22 mouse cellular contexts compared by ENCODE assay signal in genomic region chr7:130895618-130895945, GRCm38 (mm10). TPM values are rescaled to one million over a fixed set of nuclear protein-coding genes. Genes with fewer than 3 reads are reported as not detected.
DNase-seq lines count a peak whose midpoint lies in the region; ATAC-seq and TF ChIP-seq lines count a peak whose summit lies in the region.
"Had no signal": no experiment of that assay in that cellular context is flagged by ENCODE, and none has a peak within 500 bp of the region (broad histone marks: within the 10 kb centered on the region; RNA-seq: fewer than 3 reads in every experiment).

No protein-coding gene starts in this region.

- no peak overlapping the region for H3K4me2 ChIP-seq in hindbrain, embryonic 11.5 days (replicated peaks; ENCODE audit: low read depth, low read length)
- H3K4me2 ChIP-seq: embryonic facial prominence, embryonic 15.5 days; forebrain, embryonic 12.5 days; hindbrain, embryonic 13.5 days; stomach, embryonic 15.5 days had no signal

- TF ChIP-seq POLR2A in cerebellum, adult 2 months (IDR thresholded peaks at IDR 0.05; ENCODE audit: borderline replicate concordance, insufficient read depth, low read length) = no peak
- TF ChIP-seq POLR2A in kidney, adult 2 months (IDR thresholded peaks at IDR 0.05; ENCODE audit: low read depth, low read length) = no peak
- TF ChIP-seq POLR2A in cortical plate, adult 2 months (IDR thresholded peaks at IDR 0.05; ENCODE audit: extremely low read depth, insufficient read depth, low read length) = no peak

- H3K4me3 ChIP-seq in cerebellum, adult 2 months (replicated peaks; ENCODE audit: insufficient read depth, low read depth, low read length) = no peak overlapping the region
- H3K4me3 ChIP-seq in kidney, adult 2 months (ENCODE audit: insufficient read depth, low read depth, low read length) = no peak overlapping the region
- H3K4me3 ChIP-seq in cortical plate, adult 2 months (ENCODE audit: insufficient read depth, low read length) = no peak overlapping the region
- no peak overlapping the region for H3K4me3 ChIP-seq in hindbrain, embryonic 10.5 days
- H3K4me3 ChIP-seq in hindbrain, embryonic 11.5 days (ENCODE audit: low read depth, low read length) = no peak overlapping the region
- H3K4me3 ChIP-seq: embryonic facial prominence, embryonic 15.5 days; forebrain, embryonic 12.5 days; hindbrain, embryonic 13.5 days; stomach, embryonic 15.5 days had no signal

- no peaks in the 10 kb centered on the region for H3K27me3 ChIP-seq in cerebellum, adult 2 months (ENCODE audit: control insufficient read depth, insufficient read depth, low read length)
- H3K27me3 ChIP-seq in kidney, adult 2 months (replicated peaks; ENCODE audit: control insufficient read depth, insufficient read depth, low read length) = no peaks in the 10 kb centered on the region
- no peaks in the 10 kb centered on the region for H3K27me3 ChIP-seq in hindbrain, embryonic 10.5 days (ENCODE audit: insufficient read depth, poor library complexity, severe bottlenecking)
- H3K27me3 ChIP-seq in hindbrain, embryonic 11.5 days (ENCODE audit: control insufficient read depth, insufficient read depth, low read length) = no peaks in the 10 kb centered on the region
- H3K27me3 ChIP-seq: embryonic facial prominence, embryonic 15.5 days; hindbrain, embryonic 13.5 days; stomach, embryonic 15.5 days had no signal

- H3K9me3 ChIP-seq in hindbrain, embryonic 10.5 days = no peaks in the 10 kb centered on the region
- H3K9me3 ChIP-seq in hindbrain, embryonic 11.5 days (ENCODE audit: control insufficient read depth, low read length) = no peaks in the 10 kb centered on the region
- H3K9me3 ChIP-seq: embryonic facial prominence, embryonic 15.5 days; forebrain, embryonic 12.5 days; hindbrain, embryonic 13.5 days; stomach, embryonic 15.5 days had no signal

- H3K9ac ChIP-seq in hindbrain, embryonic 11.5 days (ENCODE audit: low read depth, low read length) = no peak overlapping the region
- H3K9ac ChIP-seq: embryonic facial prominence, embryonic 15.5 days; forebrain, embryonic 12.5 days; forebrain, postnatal 0 days; liver, embryonic 14.5 days; stomach, embryonic 15.5 days had no signal

- H3K36me3 ChIP-seq in kidney, adult 2 months (ENCODE audit: control insufficient read depth, insufficient read depth, low read length) = peaks cover 4% of the 10 kb centered on the region; the same call in 1 of the 2 replicates
- peaks cover 68% of the 10 kb centered on the region for H3K36me3 ChIP-seq in hindbrain, embryonic 10.5 days
- no peaks in the 10 kb centered on the region for H3K36me3 ChIP-seq in hindbrain, embryonic 11.5 days (ENCODE audit: control insufficient read depth, insufficient read depth, low read length)

- no peak for ATAC-seq in hindbrain, embryonic 11.5 days (ENCODE audit: low FRiP score)
- ATAC-seq: forebrain, postnatal 0 days; intestine, embryonic 16.5 days; midbrain, embryonic 16.5 days had no signal

- H3K27ac ChIP-seq in cerebellum, adult 2 months (ENCODE audit: insufficient read depth, low read length) = peak overlapping the region; percentile 58; the same call in 1 of the 2 replicates
- peak overlapping the region; percentile 9; the same call in 1 of the 2 replicates for H3K27ac ChIP-seq in kidney, adult 2 months (ENCODE audit: insufficient read depth, low read depth, low read length)
- H3K27ac ChIP-seq in cortical plate, adult 2 months (ENCODE audit: insufficient read depth, low read length) = peak overlapping the region; percentile 28; the same call in 1 of the 2 replicates
- H3K27ac ChIP-seq in hindbrain, embryonic 10.5 days = no peak overlapping the region
- H3K27ac ChIP-seq in hindbrain, embryonic 11.5 days (ENCODE audit: low read depth, low read length) = no peak overlapping the region
- H3K27ac ChIP-seq: embryonic facial prominence, embryonic 15.5 days; forebrain, embryonic 12.5 days; hindbrain, embryonic 13.5 days; liver, embryonic 14.5 days; stomach, embryonic 15.5 days had no signal

- H3K4me1 ChIP-seq in cerebellum, adult 2 months (ENCODE audit: control insufficient read depth, insufficient read depth, low read length) = peaks cover 11% of the 10 kb centered on the region
- H3K4me1 ChIP-seq in kidney, adult 2 months (ENCODE audit: control insufficient read depth, insufficient read depth, low read length) = peaks cover 8% of the 10 kb centered on the region; the same call in 1 of the 2 replicates
- peaks cover 10% of the 10 kb centered on the region for H3K4me1 ChIP-seq in cortical plate, adult 2 months (ENCODE audit: control insufficient read depth, insufficient read depth, low read length)
- H3K4me1 ChIP-seq in hindbrain, embryonic 10.5 days (replicated peaks) = no peaks in the 10 kb centered on the region
- no peaks in the 10 kb centered on the region for H3K4me1 ChIP-seq in hindbrain, embryonic 11.5 days (replicated peaks; ENCODE audit: control insufficient read depth, insufficient read depth, low read length)
- H3K4me1 ChIP-seq: embryonic facial prominence, embryonic 15.5 days; forebrain, embryonic 12.5 days; hindbrain, embryonic 13.5 days; stomach, embryonic 15.5 days had no signal

- no peak for TF ChIP-seq CTCF in cerebellum, adult 2 months (IDR thresholded peaks at IDR 0.05; ENCODE audit: borderline replicate concordance, insufficient read depth, low read depth, low read length)
- no peak for TF ChIP-seq CTCF in kidney, adult 2 months (conservative IDR thresholded peaks at IDR 0.05; ENCODE audit: insufficient read depth, insufficient read length, low read depth, low read length)
- TF ChIP-seq CTCF in cortical plate, adult 2 months (IDR thresholded peaks at IDR 0.05; ENCODE audit: extremely low read depth, insufficient read depth, low read length) = no peak

- DNase-seq in cerebellum, adult 2 months = peak in 1 of 2 experiments; percentile 53
- no peak for DNase-seq in cerebellum, adult 11-12 months
- peak; percentile 23 for DNase-seq in kidney, adult 2 months
- DNase-seq in kidney, postnatal 4 days = no peak
- peak; percentile 15 for DNase-seq in Muller cell, postnatal 12 days (ENCODE audit: inconsistent ontology term)
- DNase-seq in hindbrain, embryonic 10.5 days (ENCODE audit: low spot score) = no peak
- DNase-seq in hindbrain, embryonic 11.5 days (ENCODE audit: low spot score) = no peak
- DNase-seq: adrenal gland, adult 8-10 months; forebrain, postnatal 0 days; gastrocnemius, postnatal 10 days; layer of hippocampus, postnatal 36 days; liver; lung, adult 2 months; lung, postnatal 10 days had no signal

- WGBS in cerebellum, adult 2 months = 11% methylated on average over 2 of the region's 2 CpGs
- WGBS in kidney, adult 2 months = 44% methylated on average over 2 of the region's 2 CpGs
- 86% methylated on average over 2 of the region's 2 CpGs for WGBS in hindbrain, embryonic 10.5 days
- WGBS in hindbrain, embryonic 11.5 days = 82% methylated on average over 2 of the region's 2 CpGs

RNA-seq across cellular contexts. Expression of gene Plekha1, which starts 30.0 kb away (rescaled TPM):
- polyA plus RNA-seq in cerebellum, adult 2 months (2012; rRNA removed) = 107 and 110 TPM in 2 replicates
- 58.5 and 63.3 TPM in 2 replicates for polyA plus RNA-seq in kidney, adult 2 months (2012; rRNA removed)
- 110 and 111 TPM in 2 replicates for polyA plus RNA-seq in cortical plate, adult 2 months (2012; rRNA removed)
- 39.5 and 47.8 TPM in 2 replicates for polyA plus RNA-seq in hindbrain, embryonic 10.5 days (2016; fragmentation: Nextera tagmentation; extraction: Ambion mirVana)
- 39.8 and 50.1 TPM in 2 replicates for polyA plus RNA-seq in hindbrain, embryonic 11.5 days (2014; fragmentation: Nextera tagmentation; extraction: Ambion mirVana)

RNA-seq across cellular contexts. Expression of gene Htra1, which starts 40.3 kb away (rescaled TPM):
- polyA plus RNA-seq in cerebellum, adult 2 months (2012; rRNA removed) = 188 and 231 TPM in 2 replicates
- polyA plus RNA-seq in kidney, adult 2 months (2012; rRNA removed) = 97.0 and 98.2 TPM in 2 replicates
- polyA plus RNA-seq in cortical plate, adult 2 months (2012; rRNA removed) = 159 and 171 TPM in 2 replicates
- polyA plus RNA-seq in hindbrain, embryonic 10.5 days (2016; fragmentation: Nextera tagmentation; extraction: Ambion mirVana) = 2.5 and 7.0 TPM in 2 replicates
- 7.3 and 19.0 TPM in 2 replicates for polyA plus RNA-seq in hindbrain, embryonic 11.5 days (2014; fragmentation: Nextera tagmentation; extraction: Ambion mirVana)

Comparison
In these comparisons a context has a peak if more than half of its experiments do, and no peak if none do; other contexts are left out.
1. DNase-seq: peak in kidney, adult 2 months (single experiment) and Muller cell, postnatal 12 days (single experiment); none in cerebellum, adult 11-12 months (single experiment), kidney, postnatal 4 days (0 of 2), hindbrain, embryonic 10.5 days (single experiment) and hindbrain, embryonic 11.5 days (single experiment).
2. H3K27ac ChIP-seq: peak in cerebellum, adult 2 months (single experiment), kidney, adult 2 months (single experiment) and cortical plate, adult 2 months (single experiment); none in hindbrain, embryonic 10.5 days (single experiment) and hindbrain, embryonic 11.5 days (single experiment).